Mouse (Mus musculus): Measurements from ENCODE around the gene Rreb1.

- no peak for TF ChIP-seq CTCF (conservative IDR thresholded peaks at IDR 0.05; ENCODE audit: low read length)
- TF ChIP-seq POU5F1 (IDR thresholded peaks at IDR 0.05; ENCODE audit: borderline replicate concordance, low read length) = no peak
- no peak for TF ChIP-seq NANOG (IDR thresholded peaks at IDR 0.05; ENCODE audit: borderline replicate concordance, low read length)
Measured at GRCm38 (mm10) chr13:37989701-37990100, 211.5 kb downstream of the Rreb1 start.

All from E14TG2a.4 (cell line).